Mouse (Mus musculus) erythroid progenitor cell, adult 5-6 weeks (primary cell): ENCODE measurements at regions not wholly inside any gene's neighbourhood (a gene's known extent, or its start where the extent isn't known, plus 50 kb on each side); places are given as distances from the start of the nearest gene placed in this dataset.

Experiments
- ATAC-seq: replicated peaks from 2 replicates; pipeline ENCODE4 v1.8.0; 2016; ENCODE audit warnings: moderate number of reproducible peaks, mild to moderate bottlenecking, moderate TSS enrichment, inconsistent platforms; ENCODE audit not compliant: poor library complexity, low FRiP score, severe bottlenecking

DNA sequence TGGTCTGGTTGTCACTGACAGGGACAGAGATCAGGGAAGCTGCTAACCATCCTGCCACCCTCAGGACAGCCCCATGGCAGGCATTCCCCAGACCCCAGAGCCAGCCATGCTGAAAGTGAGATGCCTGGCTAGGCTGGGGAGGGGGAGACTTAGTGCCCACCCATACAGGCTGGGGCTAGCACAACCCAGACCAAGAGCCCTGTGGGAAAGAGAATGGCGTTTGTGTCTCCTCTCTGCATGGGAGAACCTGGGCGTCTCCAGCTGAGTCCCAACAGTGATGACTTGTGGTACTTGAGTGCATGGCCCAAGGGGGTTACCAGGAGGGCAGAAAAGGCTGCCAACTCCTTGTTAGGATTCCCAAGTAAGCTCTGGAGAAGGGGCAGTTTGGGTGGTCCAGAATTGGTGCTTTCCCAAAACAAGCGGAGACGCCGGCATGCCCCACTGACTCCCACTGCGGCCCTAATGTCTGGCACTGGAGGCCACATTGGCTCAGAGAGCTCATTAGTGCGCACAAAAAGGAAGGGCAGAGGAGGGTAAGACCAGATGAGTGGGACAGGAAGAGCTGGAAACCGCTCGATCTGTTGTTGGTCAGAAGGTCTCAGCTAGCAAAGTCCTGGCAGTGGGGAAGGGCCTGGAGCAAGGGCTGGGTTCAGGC, 332.2 kb upstream of the Npvf start:
- no peak for ATAC-seq

DNA sequence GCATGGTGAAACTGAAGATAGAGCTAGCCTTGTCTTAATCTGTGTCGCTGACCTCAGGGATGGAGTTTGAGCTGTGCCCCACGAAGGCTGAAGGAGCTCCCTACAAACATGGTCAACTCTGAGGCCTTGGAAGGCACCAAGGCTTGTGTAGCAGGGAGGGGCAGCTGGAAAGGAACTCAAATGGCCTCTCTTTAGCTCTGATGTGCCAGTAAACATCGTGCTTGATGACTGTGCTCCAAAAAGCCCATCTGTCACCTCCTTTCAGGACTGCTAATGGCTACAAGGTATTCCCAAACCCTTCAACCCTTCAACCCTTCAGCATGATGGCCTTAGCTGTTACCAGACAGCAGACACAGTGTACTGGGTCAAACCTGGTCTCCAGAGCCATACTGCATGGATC, 334.3 kb upstream of the Npvf start:
- no peak for ATAC-seq

DNA sequence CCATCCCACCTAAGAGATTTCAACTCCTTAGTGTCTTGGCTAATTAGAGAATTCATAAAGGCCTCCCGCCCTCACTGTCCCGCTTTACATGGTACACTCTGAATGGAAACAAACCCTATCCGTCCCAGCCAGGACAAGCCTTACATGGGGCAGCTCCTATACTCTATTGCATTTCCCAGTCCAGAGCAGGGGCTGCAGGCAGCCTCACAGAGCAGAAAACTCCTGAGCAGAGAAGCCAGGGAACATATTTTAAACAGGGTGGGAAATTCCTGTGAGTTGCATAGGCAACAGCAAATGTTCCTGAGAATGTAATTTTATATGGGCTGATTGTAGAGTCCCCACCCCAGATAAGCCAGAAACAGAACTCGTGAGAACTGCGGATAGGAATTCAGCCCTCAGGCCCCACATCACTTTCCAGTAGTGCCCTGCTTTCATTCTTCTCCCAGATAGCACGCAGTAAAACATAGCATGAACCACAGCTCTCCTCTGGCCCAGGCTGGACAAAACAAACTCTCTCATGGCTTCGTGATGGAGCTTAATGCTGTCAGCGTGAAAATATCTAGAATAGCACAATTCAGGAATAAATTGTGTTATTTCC, 337.4 kb upstream of the Npvf start:
- no peak for ATAC-seq

DNA sequence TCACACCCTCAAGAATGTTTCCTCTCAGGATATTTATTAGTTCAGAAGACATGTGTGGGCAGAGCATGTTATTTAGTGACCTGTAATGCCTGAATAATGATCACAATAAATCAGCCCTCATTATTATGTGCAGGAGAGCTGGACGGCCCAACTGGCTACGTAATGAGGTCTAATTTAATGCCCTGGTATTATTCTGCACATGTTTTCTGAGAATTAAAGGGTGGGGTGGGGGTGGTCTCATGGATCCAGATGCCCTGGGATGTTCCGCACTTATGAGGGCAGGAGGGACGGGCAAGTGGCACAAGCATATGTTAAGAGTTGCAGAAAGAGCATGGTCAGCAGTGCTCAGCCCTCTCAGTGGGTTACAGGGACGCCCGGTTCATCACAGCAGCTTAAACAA, 339.7 kb upstream of the Npvf start:
- no peak for ATAC-seq

DNA sequence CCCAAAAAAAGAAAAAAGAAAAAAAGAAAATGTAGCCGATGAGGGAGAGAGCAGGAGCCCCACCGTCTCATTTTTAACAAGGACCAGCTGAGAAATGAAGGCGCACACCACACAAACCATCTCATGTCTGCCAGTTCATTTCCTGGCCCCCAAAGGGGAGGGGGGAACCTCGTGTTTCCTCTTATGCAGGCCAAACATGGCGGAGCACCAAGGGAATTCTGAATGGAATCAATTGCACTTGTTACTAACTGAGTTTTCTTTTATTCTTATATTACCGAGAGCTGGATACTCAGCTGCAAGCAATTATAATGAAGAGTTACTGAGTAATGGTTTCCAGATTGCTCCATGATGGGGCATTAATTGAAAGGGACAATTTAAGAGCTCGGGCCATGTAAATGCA, 348.5 kb upstream of the Npvf start:
- no peak for ATAC-seq

DNA sequence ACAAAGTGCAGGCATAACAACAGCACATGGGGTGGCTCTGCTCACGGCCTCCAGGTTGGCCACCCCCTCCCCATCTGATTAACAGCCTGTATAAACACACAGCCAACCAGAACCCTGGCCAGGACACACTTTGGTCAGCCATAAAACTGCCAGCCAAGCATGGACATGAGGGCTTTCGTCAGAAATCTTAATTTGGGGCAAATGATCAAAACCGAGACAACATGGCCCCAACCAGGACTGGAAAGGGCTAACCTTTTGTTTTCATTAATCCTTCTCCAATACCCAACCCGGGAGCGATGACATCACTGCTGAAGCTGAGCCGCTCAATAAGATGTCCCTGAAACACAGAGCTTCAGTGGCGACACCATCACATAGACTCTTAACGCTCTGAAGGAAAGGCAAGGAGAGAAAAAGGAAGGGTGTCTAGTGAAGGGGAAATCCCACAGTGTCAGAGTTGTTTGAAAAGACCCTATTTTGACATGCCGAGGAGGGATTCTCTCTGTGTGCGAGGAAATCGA, 351.9 kb upstream of the Npvf start:
- no peak for ATAC-seq

DNA sequence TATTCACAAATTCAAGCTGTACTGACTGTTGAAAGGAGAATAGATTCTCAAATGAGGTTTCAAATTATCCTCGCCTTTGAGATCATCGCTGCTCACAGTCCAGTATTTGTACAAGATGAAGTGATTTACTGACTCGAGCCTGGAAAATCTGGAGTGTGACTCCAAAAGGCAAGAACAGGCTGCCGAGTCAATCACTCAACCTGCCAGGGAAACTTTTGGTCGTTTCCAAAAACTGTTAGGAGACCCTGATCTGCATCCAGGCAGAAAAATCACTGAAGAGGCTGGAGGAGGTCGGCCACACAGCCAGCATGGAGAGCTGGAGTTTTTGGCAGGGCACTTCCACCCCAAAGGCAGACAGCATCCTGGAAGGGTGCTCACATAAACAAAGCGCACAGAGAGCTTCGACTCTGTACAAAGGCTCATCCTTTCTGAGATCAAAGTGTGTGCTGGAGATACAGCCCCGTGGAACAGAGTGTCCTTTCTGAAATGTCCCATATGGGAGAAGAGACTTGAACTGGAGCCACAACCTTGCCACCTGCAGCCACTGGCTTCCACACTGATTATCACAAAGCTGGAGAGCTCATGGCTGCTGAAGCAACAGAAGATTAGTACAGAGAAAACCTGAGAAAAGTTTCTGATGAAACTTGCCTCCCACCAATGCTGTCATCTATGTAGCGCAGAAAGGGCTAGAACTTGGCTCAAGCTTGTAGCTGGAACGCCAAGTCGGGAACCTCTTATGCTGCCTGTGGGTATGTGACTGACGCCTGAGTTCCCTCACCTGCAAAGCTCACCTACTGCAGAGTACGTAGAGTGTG, 355.5 kb upstream of the Npvf start:
- no peak for ATAC-seq

DNA sequence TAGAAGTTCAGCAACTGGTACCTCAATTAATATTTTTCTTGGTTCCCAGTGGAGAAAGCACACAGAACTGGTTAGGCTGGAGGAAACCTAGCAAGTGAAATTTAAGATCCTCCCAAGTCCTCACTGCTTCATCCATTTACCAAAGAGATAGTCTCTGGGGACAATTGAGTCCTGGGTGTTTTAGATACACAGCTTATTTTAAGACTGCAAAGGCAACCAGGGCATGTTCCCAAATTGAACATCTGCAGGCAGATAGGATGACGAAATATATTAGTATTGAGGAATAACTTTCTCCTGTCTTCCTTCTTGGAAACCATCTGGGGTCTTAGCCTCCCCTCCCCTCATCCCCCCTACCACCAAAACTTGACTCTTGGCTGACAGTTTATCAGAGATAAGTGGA, 356.3 kb upstream of the Npvf start:
- no peak for ATAC-seq

DNA sequence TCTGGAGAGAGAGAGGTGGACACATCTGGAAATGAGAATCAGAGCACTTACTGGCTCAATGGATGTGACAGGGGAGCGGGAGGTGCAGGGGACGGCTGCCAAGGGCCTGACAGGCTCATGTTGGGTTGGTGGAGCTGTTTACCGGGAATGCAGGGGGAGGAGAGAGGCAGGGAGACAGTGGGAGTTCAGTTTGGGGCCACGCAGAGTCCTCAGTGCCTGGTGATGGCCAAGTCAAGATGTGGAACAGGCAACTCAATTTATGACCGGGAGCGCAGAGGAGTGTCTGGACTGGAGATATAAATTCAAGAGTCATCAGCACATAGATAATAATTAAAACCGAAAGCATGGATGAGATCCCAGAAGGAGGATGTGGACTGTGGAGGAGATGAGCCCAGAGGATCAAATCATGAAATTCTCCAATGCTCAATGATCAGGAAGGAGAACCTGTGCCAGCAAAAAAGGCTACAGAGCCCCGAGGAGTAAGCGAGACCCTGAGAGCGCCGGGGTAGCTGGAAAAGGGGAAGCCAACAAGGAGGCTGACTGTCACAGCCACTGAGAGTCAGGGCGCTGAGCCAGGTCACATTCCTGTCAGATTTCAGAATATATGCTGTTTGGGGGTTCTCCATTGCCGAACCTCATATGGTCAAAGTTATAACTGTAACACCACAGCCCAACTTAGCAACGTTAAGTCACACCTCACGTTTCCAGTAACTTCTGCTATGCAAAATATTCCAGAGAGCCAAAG, 358.0 kb upstream of the Npvf start:
- ATAC-seq = no peak

DNA sequence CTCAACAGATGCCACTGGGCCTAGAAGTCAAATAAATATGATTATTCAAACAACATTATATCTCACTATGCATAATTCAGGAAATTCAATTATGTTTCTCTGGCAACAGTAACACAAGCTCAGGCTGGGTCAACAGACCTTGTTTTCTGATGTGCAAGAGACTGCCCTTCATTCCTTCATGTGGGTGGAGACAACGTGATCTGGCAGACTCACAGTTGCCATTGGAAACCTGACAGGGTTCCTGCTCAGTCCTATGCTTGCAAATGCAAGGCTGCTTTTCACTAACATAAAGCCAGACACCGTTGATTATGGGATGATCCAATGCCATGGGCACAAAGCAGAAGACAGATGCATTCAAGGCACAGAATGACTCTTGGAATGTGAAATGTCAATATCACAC, 361.5 kb upstream of the Npvf start:
- no peak for ATAC-seq

DNA sequence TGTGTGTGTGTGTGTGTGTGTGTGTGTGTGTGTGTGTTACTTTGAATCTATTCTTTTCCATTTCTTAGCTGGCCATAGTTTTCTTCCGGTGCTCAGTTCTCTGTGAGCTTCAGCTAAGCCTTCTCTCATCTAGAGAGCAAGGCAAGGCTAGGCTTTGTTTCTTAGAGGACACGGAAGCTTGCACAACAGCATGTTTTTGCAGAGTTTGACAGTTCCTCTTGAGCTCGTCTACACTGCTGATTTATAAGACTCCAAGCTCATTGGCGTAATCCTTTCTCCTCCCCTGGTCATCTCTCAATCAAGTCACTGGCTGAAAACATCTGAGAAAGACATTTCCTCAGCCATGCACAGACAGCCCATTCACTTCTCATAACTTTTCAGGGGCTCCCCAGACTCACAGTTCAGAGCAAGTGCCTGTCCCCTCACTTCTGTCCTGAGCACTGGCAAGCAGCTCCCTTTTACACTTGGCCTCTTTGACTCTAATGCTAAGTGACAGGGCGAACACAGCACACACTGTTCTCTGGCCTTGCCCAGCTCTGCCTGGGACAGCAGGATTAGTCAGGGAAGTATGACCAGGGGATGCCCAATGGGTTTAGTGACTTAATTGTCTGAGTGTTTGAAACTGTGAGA, 362.3 kb upstream of the Npvf start:
- ATAC-seq = no peak

DNA sequence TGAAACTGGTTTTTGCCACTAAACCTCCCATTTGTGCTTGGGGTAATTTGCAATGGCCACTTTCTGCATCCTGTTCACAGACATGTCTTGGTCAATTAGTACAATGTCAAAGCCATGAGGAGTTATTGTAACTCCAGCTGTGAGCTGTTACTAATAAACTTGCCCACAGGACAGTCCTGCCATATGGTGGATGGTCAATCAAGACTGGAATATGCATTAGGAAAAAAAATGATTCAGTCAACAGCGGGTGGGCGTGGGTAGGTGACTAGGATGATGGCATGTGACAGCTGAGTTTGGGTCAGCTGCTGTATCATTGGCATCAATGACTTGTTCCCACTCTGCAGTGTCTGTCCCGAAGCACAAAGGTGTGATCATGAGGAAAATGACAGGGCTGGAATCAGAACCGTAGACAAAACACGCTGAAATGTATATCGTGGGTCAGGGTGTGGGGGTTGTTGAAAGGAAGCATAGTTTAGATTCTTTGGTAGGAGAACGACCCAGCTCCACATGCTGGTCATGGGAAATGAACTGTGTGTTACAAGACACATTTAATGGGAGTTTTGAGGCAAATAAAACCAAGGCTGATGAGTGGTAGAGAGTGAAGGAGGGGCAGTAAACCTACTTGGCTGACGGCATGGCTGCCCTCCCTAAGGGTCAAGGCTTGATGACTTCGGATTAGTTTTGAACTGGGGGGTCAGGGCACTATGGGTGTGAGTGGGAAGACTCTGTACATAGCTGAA, 363.2 kb upstream of the Npvf start:
- ATAC-seq = no peak

DNA sequence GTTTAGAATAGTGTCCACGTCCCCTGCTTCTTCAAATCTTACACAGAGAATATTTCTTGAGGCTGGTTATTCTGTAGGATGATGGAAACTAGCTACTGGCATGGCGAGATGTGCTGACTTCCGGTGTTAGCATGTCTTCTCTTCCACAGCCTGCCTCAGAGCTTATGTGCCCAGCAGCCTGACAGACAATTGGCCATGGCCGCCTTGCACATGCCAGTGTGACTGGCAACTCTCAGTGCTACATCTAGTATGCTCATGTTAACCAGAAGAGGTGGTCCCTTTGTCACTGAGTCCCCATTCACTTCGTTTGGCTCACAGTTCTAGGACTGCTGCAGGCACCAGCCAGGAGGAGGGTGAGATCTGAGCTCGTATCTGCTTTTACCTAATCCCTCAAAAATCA, 367.0 kb upstream of the Npvf start:
- ATAC-seq = no peak

DNA sequence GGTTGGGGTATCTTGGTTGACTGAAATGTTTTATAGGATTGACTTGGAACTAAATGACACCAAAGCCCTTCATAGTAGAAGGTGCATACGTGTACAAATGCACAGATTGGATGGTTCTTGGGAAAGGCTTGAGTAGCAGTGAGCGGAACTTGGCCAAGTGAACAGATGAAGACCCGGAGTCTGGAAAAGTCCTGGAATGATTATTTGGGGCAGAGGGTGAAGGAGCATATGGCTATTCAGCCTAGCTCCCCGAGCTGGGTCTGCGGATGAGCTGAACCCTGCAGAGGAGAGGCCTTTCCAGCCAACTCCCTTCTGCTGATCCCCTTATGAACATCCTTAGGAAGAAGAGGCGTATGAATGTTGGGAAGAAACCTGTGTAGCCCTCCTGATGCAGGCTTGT, 369.1 kb upstream of the Npvf start:
- ATAC-seq = no peak

DNA sequence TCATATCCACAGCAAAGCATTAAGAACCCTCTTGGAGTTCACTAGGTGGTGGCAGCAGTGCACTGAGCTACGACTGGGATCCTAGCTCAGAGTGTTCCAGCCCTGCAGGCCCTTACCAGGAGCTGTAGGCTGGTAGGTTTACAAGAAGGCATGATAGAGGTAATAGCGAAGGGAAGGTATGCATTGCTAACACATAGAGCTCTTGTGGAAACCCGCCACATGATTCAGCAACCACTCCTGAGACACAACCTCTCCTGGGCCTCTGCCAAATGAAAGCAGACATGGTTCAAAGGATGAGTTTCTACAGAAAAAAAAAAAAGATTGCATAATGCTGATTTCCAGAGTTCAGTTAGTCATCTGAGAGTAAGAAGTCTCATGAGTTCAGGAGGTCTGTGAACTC, 370.5 kb upstream of the Npvf start:
- ATAC-seq = no peak

DNA sequence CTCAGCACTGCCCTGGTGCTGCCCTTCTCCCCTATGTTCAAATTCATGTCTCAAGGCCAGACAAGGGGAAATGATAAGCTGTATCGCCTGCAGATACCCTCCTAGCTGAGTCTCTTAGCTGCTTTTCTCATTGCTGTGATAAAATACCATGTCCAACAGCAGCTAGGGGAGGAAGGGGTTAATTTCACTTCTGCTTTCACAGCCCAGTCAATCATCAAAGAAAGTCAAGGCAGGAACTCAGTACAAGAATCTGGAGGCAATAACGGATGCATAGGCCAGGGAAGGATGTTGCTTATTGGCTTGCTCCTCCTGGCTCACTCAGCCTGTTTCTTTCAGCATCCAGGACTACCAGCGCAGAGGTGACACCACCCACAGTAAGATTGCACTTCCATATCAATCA, 371.2 kb upstream of the Npvf start:
- ATAC-seq = no peak

DNA sequence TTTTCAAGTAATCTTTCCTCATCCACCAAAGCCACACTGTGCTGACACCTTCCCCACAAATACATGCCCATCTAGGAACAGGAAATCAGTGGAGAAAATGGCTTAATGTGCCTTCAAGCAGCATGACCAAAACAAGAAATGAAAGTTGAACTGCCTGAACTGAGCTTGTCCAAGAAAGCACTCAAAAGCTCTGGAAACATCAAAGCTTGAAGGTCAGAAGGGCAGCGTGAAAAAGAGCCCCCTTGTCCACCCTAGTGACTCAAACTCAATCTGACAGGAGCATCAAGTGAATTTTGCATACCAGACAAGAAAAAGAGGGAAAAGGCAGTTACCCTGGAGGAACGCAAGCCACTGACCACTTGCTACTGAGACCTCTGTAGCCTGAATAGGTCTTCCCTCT, 373.1 kb upstream of the Npvf start:
- ATAC-seq = no peak

DNA sequence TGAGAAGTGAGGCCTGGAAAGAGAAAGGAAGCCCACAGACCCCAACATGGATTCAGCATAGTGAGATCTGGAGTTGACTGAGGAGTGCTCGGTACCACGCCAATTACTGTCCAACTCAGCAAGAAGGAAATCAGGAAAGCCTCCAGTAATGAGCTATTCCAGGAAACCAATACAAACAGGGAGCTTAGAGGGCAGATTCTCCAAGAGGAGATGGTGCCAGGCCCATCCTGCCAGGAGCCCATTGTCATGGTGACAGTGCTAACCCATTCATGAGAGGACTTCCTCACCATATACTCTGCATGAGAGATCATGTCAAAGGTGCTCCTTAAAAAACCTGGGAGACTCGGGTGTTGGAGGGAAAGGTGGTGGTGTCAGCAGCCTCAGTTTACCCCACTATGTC, 375.3 kb upstream of the Npvf start:
- no peak for ATAC-seq

DNA sequence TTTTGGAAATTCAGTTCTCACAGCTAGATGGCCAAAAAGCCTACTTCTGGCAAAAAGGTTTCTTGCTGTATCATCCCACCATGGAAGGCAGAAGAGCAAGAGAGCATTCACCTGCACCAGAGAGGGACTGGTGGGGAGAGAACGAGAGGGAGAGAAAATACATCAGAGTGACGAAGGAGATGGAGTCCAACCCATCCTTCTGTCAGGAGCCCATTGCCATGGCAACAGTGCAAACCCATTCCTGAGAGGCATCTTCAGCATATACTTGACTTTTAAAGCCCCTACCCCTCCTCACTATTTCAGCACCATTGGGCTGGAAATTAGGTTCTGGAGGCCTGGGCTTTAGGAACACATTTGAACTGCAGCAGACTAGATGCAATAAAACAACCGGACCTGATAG, 375.7 kb upstream of the Npvf start:
- ATAC-seq = no peak
